Mouse (Mus musculus): ENCODE data around the gene Kiss1r.
A peak's percentile ranks its signal among the peaks of the same experiment; 100 is the strongest.
"Not testable (repeated sequence)": the region's sequence is repeated elsewhere in the genome, so short reads cannot be mapped to it uniquely, and the experiment has no call there.

Kiss1r gene

GRCm38 (mm10) chr10:79916808-79917531, at the start of gene Kiss1r:
Gene Kiss1r (plus strand): TSS chr10:79916971.
- DNase-seq, result peak; percentile 91

GRCm38 (mm10) chr10:79871845-79872244, 44.9 kb upstream of the Kiss1r start:
- no peak for DNase-seq

- DNase-seq, result no peak
Observed at GRCm38 (mm10) chr10:79872862-79873261, 43.9 kb upstream of the Kiss1r start.

GRCm38 (mm10) chr10:79873313-79873712, 43.5 kb upstream of the Kiss1r start:
- DNase-seq, result no peak

- DNase-seq, result no peak
Observed at GRCm38 (mm10) chr10:79873715-79874289, 43.0 kb upstream of the Kiss1r start.

GRCm38 (mm10) chr10:79874290-79874862, 42.4 kb upstream of the Kiss1r start, which contains the start of the genes Prtn3 and Plppr3:
Gene Prtn3 (plus strand): TSS chr10:79874476.
Gene Plppr3 (minus strand): TSS chr10:79874634.
- DNase-seq, result peak; percentile 52

GRCm38 (mm10) chr10:79877174-79877573, 39.6 kb upstream of the Kiss1r start:
- DNase-seq, result peak; percentile 59

GRCm38 (mm10) chr10:79877757-79878156, 39.0 kb upstream of the Kiss1r start:
- peak; percentile 42 for DNase-seq

GRCm38 (mm10) chr10:79879527-79879926, 37.2 kb upstream of the Kiss1r start:
- no peak for DNase-seq

GRCm38 (mm10) chr10:79880721-79881120, 36.0 kb upstream of the Kiss1r start:
- DNase-seq, result peak; percentile 79

- peak; percentile 68 for DNase-seq
Observed at GRCm38 (mm10) chr10:79881981-79882380, 34.8 kb upstream of the Kiss1r start.

- peak; percentile 81 for DNase-seq
Observed at GRCm38 (mm10) chr10:79883297-79884084, 33.3 kb upstream of the Kiss1r start.

- no peak for DNase-seq
Observed at GRCm38 (mm10) chr10:79884446-79884845, 32.3 kb upstream of the Kiss1r start.

- DNase-seq, result not testable (repeated sequence)
Observed at GRCm38 (mm10) chr10:79884938-79885337, 31.8 kb upstream of the Kiss1r start.

GRCm38 (mm10) chr10:79886054-79886453, 30.7 kb upstream of the Kiss1r start, which contains the start of gene Elane:
Gene Elane (plus strand): TSS chr10:79886247.
- no peak for DNase-seq

GRCm38 (mm10) chr10:79886611-79887010, 30.2 kb upstream of the Kiss1r start:
- DNase-seq, result no peak

- DNase-seq, result no peak
Observed at GRCm38 (mm10) chr10:79889386-79889785, 27.4 kb upstream of the Kiss1r start.

- no peak for DNase-seq
Observed at GRCm38 (mm10) chr10:79890670-79891069, 26.1 kb upstream of the Kiss1r start, which contains the start of gene Cfd. Gene Cfd (plus strand): TSS chr10:79890853.

GRCm38 (mm10) chr10:79892451-79893118, 24.2 kb upstream of the Kiss1r start:
- DNase-seq, result peak; percentile 85

GRCm38 (mm10) chr10:79896306-79896705, 20.5 kb upstream of the Kiss1r start:
- DNase-seq, result no peak

- DNase-seq, result no peak
Observed at GRCm38 (mm10) chr10:79896814-79897213, 20.0 kb upstream of the Kiss1r start.
